Mouse (Mus musculus) megakaryocyte, embryonic 14.5 days (primary cell): ENCODE results near the gene Becn1. TPM values are rescaled to one million over a fixed set of nuclear protein-coding genes. Genes with fewer than 3 reads are reported as not detected.

Source experiments
- H3K27me3 ChIP-seq: replicated peaks from 2 replicates; pipeline ENCODE3; 2012; ENCODE audit warnings: inconsistent platforms
- H3K36me3 ChIP-seq: replicated peaks from 2 replicates; pipeline ENCODE3; 2012; ENCODE audit warnings: low read length, inconsistent platforms, mixed read lengths
- H3K4me1 ChIP-seq: 2 replicates; pipeline ENCODE4 v1.6.1; 2012; ENCODE audit warnings: inconsistent platforms
- H3K4me3 ChIP-seq: replicated peaks from 2 replicates; pipeline ENCODE3; 2012; ENCODE audit warnings: moderate library complexity, mild to moderate bottlenecking, inconsistent platforms
- H3K9me3 ChIP-seq: 2 replicates; pipeline ENCODE4 v1.6.1; 2012; ENCODE audit warnings: inconsistent platforms
- FLI1 ChIP-seq: IDR thresholded peaks from 2 replicates; pipeline ENCODE4 v1.6.1; 2012; ENCODE audit warnings: low read length, inconsistent platforms, mixed read lengths
- GATA1 ChIP-seq: IDR thresholded peaks from 3 replicates; pipeline ENCODE4 v1.6.1; 2012; ENCODE audit warnings: mixed read lengths, low read length, inconsistent platforms, borderline replicate concordance
- polyA plus RNA-seq: library from polyadenylated mRNA; stranded (reverse); fragments of >175 nt; gene quantifications from 2 replicates; pipeline ENCODE4 v1.2.3, GENCODE M21; 2012; ENCODE audit warnings: low replicate concordance; ENCODE audit not compliant: insufficient read depth

Becn1 gene
- polyA plus RNA-seq, 1 experiment = 96.0 TPM

DNA sequence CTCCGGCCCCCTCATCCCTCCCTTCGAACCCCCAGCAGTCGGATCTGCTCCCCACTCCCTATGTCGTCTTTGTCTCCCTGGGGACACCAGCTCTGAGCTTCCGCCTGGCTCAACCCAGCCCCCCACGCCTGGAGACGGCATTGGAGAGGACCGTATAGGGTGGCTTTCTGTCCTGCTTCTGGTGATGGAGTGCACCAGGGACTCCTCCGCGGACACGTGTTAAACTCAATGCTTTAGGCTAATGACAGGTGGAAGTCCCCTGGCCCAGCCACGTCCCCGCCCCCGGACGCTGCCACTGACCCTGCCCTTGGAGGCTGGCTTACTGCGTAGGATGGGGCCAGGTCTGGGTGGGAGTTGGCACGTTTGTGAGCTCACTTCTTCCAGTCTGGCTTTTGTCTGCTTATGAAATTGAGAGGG lies 14.4 kb upstream of the Becn1 start:
- Histone ChIP-seq H3K4me3 (peak overlapping the region; percentile 100), H3K27me3 (no peaks in the 10 kb centered on the region), H3K4me1 (peaks cover 33% of the 10 kb centered on the region), H3K36me3 (peaks cover 39% of the 10 kb centered on the region), H3K9me3 (no peaks in the 10 kb centered on the region)
- no peak for TF ChIP-seq GATA1
- TF ChIP-seq FLI1 = no peak

DNA sequence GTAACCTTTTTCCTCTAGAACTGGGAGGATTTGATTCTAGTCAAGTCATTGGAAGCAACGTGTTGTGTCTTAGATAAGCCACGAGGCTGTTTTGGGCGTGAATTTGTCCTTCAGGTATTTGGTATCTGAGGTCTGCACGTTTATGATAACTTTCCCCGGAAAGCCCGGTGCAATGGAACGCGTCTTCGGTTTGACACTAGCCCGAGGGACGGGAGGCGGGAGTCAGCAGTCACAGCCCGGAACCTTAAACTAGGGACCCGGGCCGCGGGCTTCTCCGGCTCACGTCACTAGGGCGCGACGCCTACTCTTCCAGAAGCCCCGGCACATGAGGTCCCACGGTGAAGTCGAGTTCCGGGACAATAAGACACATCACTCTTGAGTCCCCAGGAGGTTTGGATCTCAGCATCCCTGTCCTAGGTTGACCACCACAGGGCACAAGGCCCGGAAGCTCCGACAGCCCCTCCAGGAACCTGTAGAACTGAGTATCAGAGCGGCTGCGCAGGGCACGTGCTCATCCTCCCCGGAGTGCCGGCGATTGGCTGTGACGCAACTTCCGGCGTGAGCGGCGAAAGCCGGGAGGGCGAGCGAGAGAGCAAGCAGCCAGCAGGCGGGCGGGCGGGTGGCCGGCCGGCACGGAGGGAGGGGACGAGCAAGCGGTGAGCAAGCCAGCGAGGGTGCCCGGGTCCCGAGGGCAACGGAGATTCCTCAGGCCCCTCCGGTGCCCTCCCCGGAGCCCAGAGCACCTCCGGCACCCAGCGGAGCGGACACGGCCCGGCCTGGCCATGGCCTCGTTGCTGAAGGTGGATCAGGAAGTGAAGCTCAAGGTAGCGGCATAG lies 13.8 kb upstream of the Becn1 start, which contains the start of gene Psme3:
Gene Psme3, plus strand, starts transcription at position 549 of the 836 bp plus-strand sequence.
- no peak; the same call in 2 of the 3 replicates for TF ChIP-seq GATA1
- peak; percentile 30; the same call in 1 of the 2 replicates for TF ChIP-seq FLI1
- H3K4me1 ChIP-seq = peaks cover 36% of the 10 kb centered on the region
- no peaks in the 10 kb centered on the region for H3K27me3 ChIP-seq
- no peaks in the 10 kb centered on the region for H3K9me3 ChIP-seq
- peaks cover 33% of the 10 kb centered on the region for H3K36me3 ChIP-seq
- H3K4me3 ChIP-seq = peak within 1 kb of the TSS; percentile 100

DNA sequence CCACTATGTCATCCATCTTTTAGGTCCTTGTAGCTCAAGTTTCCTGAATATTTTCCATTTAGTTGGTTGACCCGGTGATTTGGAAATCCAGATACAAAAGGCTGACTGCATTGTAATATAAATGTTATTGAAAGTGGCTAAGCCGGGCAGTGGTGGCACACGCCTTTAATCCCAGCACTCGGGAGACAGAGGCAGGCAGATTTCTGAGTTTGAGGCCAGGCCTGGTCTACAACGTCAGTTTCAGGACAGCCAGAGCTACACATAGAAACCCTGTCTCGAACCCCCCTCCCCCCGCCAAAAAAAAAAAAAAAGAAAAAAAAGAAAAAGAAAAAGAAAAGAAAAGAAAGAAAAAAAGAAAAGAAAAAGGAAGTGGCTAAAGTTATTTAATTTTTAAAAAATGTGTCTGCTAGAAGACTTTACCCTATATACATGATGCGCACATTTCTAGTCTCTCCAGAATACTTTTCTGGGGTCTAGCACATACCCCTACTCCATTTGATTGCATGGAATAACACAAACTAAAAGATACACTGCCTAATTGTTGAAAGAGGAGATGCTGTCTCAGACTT lies 13.1 kb upstream of the Becn1 start:
- H3K36me3 ChIP-seq = peaks cover 26% of the 10 kb centered on the region
- peak overlapping the region; percentile 100 for H3K4me3 ChIP-seq
- TF ChIP-seq GATA1 (no peak), FLI1 (no peak)
- no peaks in the 10 kb centered on the region for H3K27me3 ChIP-seq
- H3K4me1 ChIP-seq = peaks cover 36% of the 10 kb centered on the region
- peaks cover 3% of the 10 kb centered on the region; the same call in 1 of the 2 replicates for H3K9me3 ChIP-seq

DNA sequence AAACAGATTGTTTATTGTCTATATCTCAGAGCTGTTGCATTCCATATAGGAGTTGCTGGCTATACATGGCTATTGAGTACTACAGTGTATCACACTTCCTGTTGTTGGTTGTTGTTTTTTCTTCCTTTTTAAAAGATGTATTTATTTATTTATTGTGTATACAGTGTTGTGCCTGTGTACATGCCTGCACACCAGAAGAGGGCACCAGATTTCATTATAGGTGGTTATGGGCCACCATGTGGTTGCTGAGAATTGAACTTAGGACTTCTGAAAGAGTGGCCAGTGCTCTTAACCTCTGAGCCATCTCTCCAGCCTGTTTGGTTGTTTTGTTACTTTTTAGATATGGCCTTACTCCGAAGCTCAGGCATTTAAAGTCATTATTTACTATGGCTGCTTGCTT lies 12.5 kb upstream of the Becn1 start:
- no peaks in the 10 kb centered on the region for H3K27me3 ChIP-seq
- peaks cover 20% of the 10 kb centered on the region for H3K36me3 ChIP-seq
- peaks cover 3% of the 10 kb centered on the region; the same call in 1 of the 2 replicates for H3K9me3 ChIP-seq
- TF ChIP-seq FLI1 (no peak), GATA1 (no peak)
- no peak overlapping the region for H3K4me3 ChIP-seq
- peaks cover 36% of the 10 kb centered on the region for H3K4me1 ChIP-seq

DNA sequence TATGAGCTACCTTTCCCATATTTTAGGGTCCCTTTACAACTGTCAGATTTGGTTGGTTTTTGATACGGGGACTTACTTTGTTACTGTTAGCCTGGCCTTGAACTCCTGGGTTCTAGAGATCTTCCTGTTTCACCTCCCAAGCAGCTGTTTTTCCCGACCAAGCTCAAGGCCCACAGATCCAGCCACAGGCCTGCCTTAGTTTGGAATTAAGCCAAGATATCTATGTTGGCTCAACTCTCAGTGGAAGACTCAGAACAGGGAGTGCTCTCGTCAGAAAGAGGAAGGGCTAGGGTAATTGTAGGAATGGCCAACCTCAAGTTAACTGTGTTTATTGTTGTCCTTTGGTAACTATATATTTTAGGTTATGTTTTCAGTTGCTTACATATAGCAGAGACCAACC lies 10.1 kb upstream of the Becn1 start:
- Histone ChIP-seq H3K4me3 (no peak overlapping the region), H3K27me3 (peaks cover 8% of the 10 kb centered on the region), H3K36me3 (no peaks in the 10 kb centered on the region), H3K9me3 (peaks cover 8% of the 10 kb centered on the region), H3K4me1 (peaks cover 25% of the 10 kb centered on the region)
- no peak for TF ChIP-seq FLI1
- TF ChIP-seq GATA1 = no peak

DNA sequence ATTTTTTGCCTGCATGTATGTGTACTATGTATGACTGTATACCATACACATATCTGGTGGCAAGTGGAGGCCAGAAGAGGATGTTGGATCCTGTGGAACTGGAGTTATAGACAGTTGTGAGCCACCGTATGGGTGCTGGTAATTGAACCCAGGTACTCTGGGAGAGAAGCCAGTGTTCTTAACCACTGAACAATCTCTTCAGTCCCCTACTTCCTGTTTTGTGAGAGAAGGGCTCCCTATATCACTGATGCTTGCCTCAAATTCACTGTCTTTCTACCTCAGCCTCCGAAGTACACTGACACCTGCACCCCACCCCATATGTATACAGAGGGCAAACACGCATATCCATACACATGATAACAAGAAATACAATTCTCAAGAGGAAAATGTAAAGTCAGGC lies 9.0 kb upstream of the Becn1 start:
- Histone ChIP-seq H3K4me3 (no peak overlapping the region), H3K4me1 (peaks cover 19% of the 10 kb centered on the region), H3K9me3 (peaks cover 8% of the 10 kb centered on the region), H3K36me3 (no peaks in the 10 kb centered on the region), H3K27me3 (peaks cover 13% of the 10 kb centered on the region)
- TF ChIP-seq GATA1 (no peak), FLI1 (no peak)

DNA sequence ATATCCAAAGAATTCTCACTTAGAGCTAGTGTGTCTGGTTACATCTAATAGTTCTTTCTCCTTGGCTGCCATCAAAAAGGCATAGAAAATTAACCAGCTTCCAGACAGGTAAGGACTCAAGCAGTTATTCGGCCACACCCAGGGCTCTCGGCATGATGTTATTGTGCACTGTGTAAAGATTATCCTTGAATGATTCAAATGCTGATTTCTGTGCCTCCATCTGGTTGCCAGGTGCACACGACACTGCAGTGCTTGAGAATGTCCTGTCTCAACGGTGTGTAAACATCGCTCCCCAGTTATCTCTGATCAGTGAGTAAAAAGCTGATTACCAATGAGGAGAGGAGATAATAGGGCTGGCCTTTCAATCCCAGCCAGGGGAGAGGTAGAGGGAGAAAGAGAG lies 5.7 kb upstream of the Becn1 start:
- TF ChIP-seq GATA1 (no peak), FLI1 (no peak)

DNA sequence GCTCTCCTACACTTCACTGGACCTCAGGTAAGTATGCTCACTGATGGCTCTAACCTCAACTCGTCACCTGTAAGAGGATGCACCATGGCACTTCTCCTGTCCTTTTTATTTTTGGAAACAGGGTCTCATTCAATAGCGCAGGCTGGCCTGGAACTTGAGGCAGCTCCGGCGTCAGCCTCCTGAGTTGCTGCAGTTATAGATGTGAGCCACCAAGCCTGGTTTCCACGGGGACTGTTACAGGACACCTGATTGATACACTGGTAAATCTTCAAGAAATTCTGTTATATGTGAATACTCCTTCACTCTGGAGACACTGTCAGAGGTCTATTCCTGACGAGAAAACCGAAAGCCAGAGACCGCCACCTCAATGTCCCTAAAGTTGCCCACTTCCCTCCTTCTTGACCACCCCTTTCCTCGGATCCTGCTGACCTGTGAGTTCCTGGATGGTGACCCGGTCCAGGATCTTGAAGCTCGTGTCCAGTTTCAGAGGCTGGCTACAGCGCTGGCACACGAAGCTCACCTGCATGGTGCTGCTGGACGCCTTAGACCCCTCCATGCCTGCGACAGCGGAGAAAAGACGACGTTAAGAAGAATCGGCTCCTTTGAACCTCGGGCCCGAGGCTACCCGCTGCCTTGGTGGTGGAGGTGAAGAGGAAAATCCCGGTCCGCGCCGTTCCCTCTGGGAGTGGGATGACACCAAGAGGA lies 635 bp downstream of the Becn1 start:
- no peak for TF ChIP-seq FLI1
- TF ChIP-seq GATA1 = no peak
- Histone ChIP-seq H3K27me3 (peaks cover 2% of the 10 kb centered on the region), H3K4me1 (peaks cover 39% of the 10 kb centered on the region), H3K4me3 (peak overlapping the region; percentile 95), H3K36me3 (peaks cover 42% of the 10 kb centered on the region), H3K9me3 (no peaks in the 10 kb centered on the region)

More for the DNA sequence above, 5.7 kb upstream of the Becn1 start:
- Histone ChIP-seq H3K36me3 (no peaks in the 10 kb centered on the region), H3K4me3 (no peak overlapping the region), H3K27me3 (peaks cover 13% of the 10 kb centered on the region), H3K4me1 (peaks cover 7% of the 10 kb centered on the region; the same call in 1 of the 2 replicates), H3K9me3 (peaks cover 8% of the 10 kb centered on the region)

DNA sequence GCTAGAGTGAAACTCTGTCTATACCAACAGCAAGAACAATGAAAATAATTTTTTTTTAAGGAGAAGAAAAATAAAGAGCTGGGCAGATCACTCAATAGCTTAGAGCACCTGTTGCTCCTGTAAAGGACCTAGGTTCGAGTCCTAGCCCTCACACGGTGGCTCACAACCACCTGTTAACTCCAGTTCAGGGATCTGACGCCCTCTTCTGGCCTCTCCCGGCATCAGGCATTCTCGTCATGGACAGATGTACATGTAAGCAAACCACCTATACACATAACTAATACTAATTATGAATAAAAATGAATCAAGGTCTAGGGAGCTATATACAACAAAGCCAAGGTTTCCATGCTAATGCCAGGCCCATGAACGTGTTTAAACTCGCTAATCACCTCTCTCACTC lies 1.2 kb downstream of the Becn1 start:
- H3K4me3 ChIP-seq = peak overlapping the region; percentile 95
- H3K9me3 ChIP-seq = no peaks in the 10 kb centered on the region
- H3K27me3 ChIP-seq = no peaks in the 10 kb centered on the region
- peaks cover 39% of the 10 kb centered on the region for H3K4me1 ChIP-seq
- H3K36me3 ChIP-seq = peaks cover 48% of the 10 kb centered on the region
- TF ChIP-seq GATA1 (no peak), FLI1 (no peak)

DNA sequence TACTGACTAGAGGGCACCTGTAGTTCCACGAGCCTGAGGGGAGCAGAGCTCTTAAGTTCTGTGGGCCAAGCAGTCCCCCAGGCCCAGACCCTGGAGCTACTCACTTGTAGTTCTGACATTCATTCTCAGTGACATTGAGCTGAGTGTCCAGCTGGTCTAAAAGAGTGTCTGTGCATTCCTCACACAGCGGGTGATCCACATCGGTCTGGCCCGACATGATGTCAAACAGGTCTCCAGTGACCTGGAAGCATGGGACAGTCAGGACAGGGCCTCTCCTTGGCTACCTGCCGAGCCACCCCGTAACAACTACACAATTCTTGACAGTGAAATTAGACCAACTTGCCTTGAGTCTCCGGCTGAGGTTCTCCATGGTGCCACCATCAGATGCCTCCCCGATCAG lies 6.9 kb downstream of the Becn1 start:
- no peaks in the 10 kb centered on the region for H3K9me3 ChIP-seq
- no peak overlapping the region for H3K4me3 ChIP-seq
- no peaks in the 10 kb centered on the region for H3K27me3 ChIP-seq
- peaks cover 100% of the 10 kb centered on the region for H3K36me3 ChIP-seq
- TF ChIP-seq FLI1 = no peak
- TF ChIP-seq GATA1 = no peak
- H3K4me1 ChIP-seq = peaks cover 22% of the 10 kb centered on the region
